Mouse (Mus musculus) erythroblast, embryonic 14.5 days (primary cell): Measurements from ENCODE around the gene Cpxm2.

Experiments used
- GATA1 ChIP-seq: IDR thresholded peaks from 2 replicates; pipeline ENCODE4 v1.6.1; 2012; ENCODE audit warnings: low read length, inconsistent platforms, mixed read lengths
- TAL1 ChIP-seq: IDR thresholded peaks from 3 replicates; pipeline ENCODE4 v1.6.1; 2012; ENCODE audit warnings: low read length, inconsistent platforms, mixed read lengths

DNA sequence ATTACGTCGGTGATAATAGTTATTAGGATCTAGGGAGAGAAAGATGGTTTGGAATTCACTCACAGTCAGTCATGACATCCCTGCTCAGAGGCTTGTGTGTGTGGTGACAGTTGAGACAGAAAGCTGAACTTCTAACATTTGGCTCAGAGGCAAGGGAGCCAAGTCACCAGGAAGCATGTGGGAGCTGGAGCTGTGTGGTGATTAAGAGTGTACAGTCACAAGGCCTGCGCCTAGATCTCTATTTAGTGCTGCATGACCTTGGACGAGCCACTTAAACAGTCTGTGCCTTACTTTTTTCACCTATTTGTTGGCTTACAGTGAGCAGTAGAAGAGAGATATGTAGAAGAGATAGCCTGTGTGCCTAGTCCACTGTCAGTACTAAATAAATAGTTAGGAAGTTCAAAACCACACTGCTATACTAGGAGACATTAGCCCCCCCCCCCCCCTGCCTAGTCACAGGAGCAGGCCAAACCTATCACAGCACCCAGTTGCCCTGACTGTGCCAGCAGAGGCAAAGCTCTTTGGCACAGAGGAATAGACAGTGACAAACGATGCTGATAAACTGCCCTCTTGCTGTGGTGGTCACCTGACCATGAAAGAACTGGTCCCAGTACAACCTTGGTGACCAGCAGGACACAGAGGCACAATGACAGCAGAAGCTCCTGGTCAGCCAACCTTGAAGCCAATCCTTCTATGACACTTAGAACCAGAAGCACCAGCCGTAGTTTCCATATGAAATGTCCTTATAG, 83.5 kb downstream of the Cpxm2 start:
- TF ChIP-seq GATA1 (no peak), TAL1 (no peak)
